Mouse (Mus musculus) heart, embryonic 10.5 days (tissue): ENCODE data around the gene Wfikkn1. TPM values are rescaled to one million over a fixed set of nuclear protein-coding genes. Genes with fewer than 3 reads are reported as not detected.

ENCODE experiments used
- DNase-seq: peaks from one replicate; pipeline ENCODE4 v3.0.0-alpha.2; 2017; ENCODE audit warnings: low spot score
- H3K27ac ChIP-seq: fragments of 300-500 bp; sonication (generic); 2 replicates; pipeline ENCODE4 v1.5.1; 2016; ENCODE audit warnings: mild to moderate bottlenecking
- H3K27me3 ChIP-seq: fragments of 300-500 bp; sonication (generic); 2 replicates; pipeline ENCODE4 v1.6.1; 2016; ENCODE audit warnings: mild to moderate bottlenecking; ENCODE audit not compliant: poor library complexity, insufficient read depth, severe bottlenecking
- H3K36me3 ChIP-seq: fragments of 300-500 bp; sonication (generic); 2 replicates; pipeline ENCODE4 v1.6.1; 2016; ENCODE audit warnings: mild to moderate bottlenecking, moderate library complexity
- H3K4me1 ChIP-seq: fragments of 300-500 bp; sonication (generic); 2 replicates; pipeline ENCODE4 v1.6.1; 2016; ENCODE audit warnings: mild to moderate bottlenecking
- H3K4me3 ChIP-seq: fragments of 300-500 bp; sonication (generic); 2 replicates; pipeline ENCODE4 v1.5.1; 2016; ENCODE audit warnings: mild to moderate bottlenecking, moderate library complexity
- H3K9me3 ChIP-seq: fragments of 300-500 bp; sonication (generic); 2 replicates; pipeline ENCODE4 v1.6.1; 2016; ENCODE audit warnings: mild to moderate bottlenecking, moderate library complexity
- WGBS: fragments of 180-500 bp; shearing (Covaris S2); methylation state at CpG from one replicate; pipeline ENCODE4 v1.1.7; 2016; 5-methylcytosine and 5-hydroxymethylcytosine counted together
- polyA plus RNA-seq: library from polyadenylated mRNA; unstranded; fragments of >200 nt; fragmentation: Nextera tagmentation; extraction: Ambion mirVana; gene quantifications from 2 replicates; pipeline ENCODE4 v1.2.1, GENCODE M21; 2016

Wfikkn1 gene
- polyA plus RNA-seq, 1 experiment from 2014 or later, result 3.8 TPM

GRCm38 (mm10) chr17:25860832-25861703 lies 19.6 kb downstream of the Wfikkn1 start, which contains the start of gene Wdr90:
TSS of gene Wdr90 (minus strand) at chr17:25861501.
- peak; percentile 96 for DNase-seq
- H3K36me3 ChIP-seq, result peaks cover 33% of the 10 kb centered on the region
- peaks cover 32% of the 10 kb centered on the region for H3K4me1 ChIP-seq
- H3K4me3 ChIP-seq, result peak within 1 kb of the TSS; percentile 76
- no peaks in the 10 kb centered on the region for H3K9me3 ChIP-seq
- peak within 1 kb of the TSS; percentile 92 for H3K27ac ChIP-seq
- no peaks in the 10 kb centered on the region for H3K27me3 ChIP-seq
- 4% methylated on average over 65 of the region's 65 CpGs for WGBS

DNA sequence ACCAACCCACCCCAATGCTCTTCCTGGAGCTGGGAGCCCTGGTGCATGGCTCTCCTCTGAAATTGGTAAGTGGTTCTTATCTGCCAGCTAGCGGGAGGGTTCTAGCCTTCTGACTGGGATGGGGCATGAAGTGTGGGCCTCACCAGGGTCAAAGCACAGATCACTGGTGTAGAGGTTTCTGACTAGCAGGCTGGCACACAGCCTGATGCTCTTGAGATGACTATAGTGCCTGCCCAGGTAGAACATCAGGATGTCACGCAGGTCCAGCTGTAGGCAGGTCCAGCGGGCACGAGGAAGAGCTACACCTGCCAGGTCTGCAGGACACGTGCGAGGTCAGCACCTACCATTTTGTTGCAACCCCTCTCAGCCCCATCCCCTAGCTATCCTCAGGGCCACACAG lies 20.4 kb downstream of the Wfikkn1 start:
- WGBS, result 94% methylated on average over 6 of the region's 6 CpGs

GRCm38 (mm10) chr17:25844396-25844901 lies 36.2 kb downstream of the Wfikkn1 start, which contains the start of gene Rhot2:
TSS of gene Rhot2 (minus strand) at chr17:25844851.
- peak within 1 kb of the TSS; percentile 89 for H3K4me3 ChIP-seq
- peaks cover 77% of the 10 kb centered on the region for H3K36me3 ChIP-seq
- peaks cover 32% of the 10 kb centered on the region for H3K4me1 ChIP-seq
- peak; percentile 97 for DNase-seq
- H3K27ac ChIP-seq, result peak within 1 kb of the TSS; percentile 96
- WGBS, result under 1% methylated on average over 21 of the region's 21 CpGs
- H3K9me3 ChIP-seq, result no peaks in the 10 kb centered on the region
- H3K27me3 ChIP-seq, result no peaks in the 10 kb centered on the region

More for the DNA sequence above, 20.4 kb downstream of the Wfikkn1 start:
- Histone ChIP-seq H3K4me3 (peak overlapping the region; percentile 76), H3K9me3 (no peaks in the 10 kb centered on the region), H3K27ac (no peak overlapping the region), H3K27me3 (no peaks in the 10 kb centered on the region), H3K36me3 (peaks cover 32% of the 10 kb centered on the region), H3K4me1 (peaks cover 28% of the 10 kb centered on the region)
- DNase-seq, result no peak

- DNase-seq, result no peak
- H3K27ac ChIP-seq, result peak overlapping the region; percentile 96
- H3K27me3 ChIP-seq, result no peaks in the 10 kb centered on the region
- no peaks in the 10 kb centered on the region for H3K9me3 ChIP-seq
- H3K4me1 ChIP-seq, result peaks cover 36% of the 10 kb centered on the region
- peaks cover 77% of the 10 kb centered on the region for H3K36me3 ChIP-seq
- WGBS, result 3% methylated on average over 38 of the region's 38 CpGs
- peak overlapping the region; percentile 89 for H3K4me3 ChIP-seq
Measured at GRCm38 (mm10) chr17:25843636-25844395, 36.8 kb downstream of the Wfikkn1 start.

GRCm38 (mm10) chr17:25843122-25843521 lies 37.5 kb downstream of the Wfikkn1 start:
- Histone ChIP-seq H3K36me3 (peaks cover 77% of the 10 kb centered on the region), H3K9me3 (no peaks in the 10 kb centered on the region), H3K27me3 (no peaks in the 10 kb centered on the region), H3K4me3 (peak overlapping the region; percentile 89), H3K27ac (peak overlapping the region; percentile 96), H3K4me1 (peaks cover 37% of the 10 kb centered on the region)
- WGBS, result 88% methylated on average over 4 of the region's 4 CpGs
- no peak for DNase-seq

DNA sequence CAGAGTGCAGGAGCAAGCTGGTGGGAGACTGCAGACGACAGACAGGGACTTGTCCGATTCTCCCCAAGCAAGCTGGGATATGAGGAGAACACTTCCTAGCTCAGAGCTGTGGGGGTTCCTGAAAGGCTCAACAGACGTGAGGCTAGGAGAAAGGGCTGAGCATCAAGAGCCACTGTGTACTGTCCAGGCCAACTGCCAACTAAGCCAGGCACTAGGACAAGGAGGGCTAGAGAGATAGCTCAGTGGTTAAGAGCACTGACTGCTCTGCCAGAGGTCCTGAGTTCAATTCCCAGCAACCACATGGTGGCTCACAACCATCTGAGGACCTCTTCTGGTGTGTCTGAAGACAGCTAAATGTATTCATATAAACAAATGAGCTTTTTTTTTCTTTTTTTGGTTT lies 38.1 kb downstream of the Wfikkn1 start:
- Histone ChIP-seq H3K4me1 (peaks cover 43% of the 10 kb centered on the region), H3K9me3 (no peaks in the 10 kb centered on the region), H3K36me3 (peaks cover 76% of the 10 kb centered on the region), H3K27ac (no peak overlapping the region), H3K27me3 (no peaks in the 10 kb centered on the region), H3K4me3 (no peak overlapping the region)
- no peak for DNase-seq
- WGBS, result 88% methylated on average over 3 of the region's 3 CpGs

DNA sequence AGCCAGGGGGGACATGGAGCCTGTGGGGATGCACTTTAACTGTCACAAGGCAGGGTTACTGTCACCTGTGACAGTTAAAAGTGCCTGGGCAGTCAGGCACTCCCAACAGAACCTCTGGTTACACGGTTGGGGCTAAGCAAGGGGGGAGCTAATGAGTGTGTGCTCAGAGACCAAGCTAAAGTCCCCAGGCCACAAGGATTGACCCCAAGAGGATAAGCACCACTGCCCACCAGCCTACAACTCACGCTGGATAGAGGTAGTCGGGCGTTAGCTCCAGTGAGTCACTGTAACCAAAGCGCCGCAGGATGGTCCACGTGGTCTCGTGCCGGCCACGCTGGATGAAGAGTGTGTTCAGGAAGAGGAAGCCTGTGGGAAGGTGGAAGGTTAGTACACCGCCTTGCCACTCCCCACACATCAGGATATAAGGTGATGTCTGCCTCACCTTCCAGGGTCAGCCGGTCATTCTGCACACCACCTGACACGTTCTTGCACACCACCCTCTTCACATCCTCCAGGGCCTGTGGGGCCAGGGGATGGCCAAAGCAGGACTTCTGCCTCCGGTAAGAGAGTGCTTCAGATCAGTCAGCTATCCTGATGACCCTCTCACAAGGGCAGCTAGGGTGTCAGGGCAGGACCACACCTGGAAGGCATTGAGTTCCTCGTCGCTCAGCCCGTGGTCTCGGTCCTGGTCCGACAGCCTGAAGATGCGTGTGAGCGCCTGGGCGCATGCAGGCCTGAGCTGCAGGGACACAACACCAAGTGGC lies 39.4 kb downstream of the Wfikkn1 start, which contains the start of gene Gm20683:
TSS of gene Gm20683 (minus strand) at position 647 of the 764 bp plus-strand sequence.
- no peak within 1 kb of the TSS for H3K4me3 ChIP-seq
- H3K9me3 ChIP-seq, result no peaks in the 10 kb centered on the region
- peaks cover 67% of the 10 kb centered on the region for H3K36me3 ChIP-seq
- no peak within 1 kb of the TSS for H3K27ac ChIP-seq
- no peak for DNase-seq
- WGBS, result 95% methylated on average over 22 of the region's 22 CpGs
- peaks cover 55% of the 10 kb centered on the region for H3K4me1 ChIP-seq
- H3K27me3 ChIP-seq, result no peaks in the 10 kb centered on the region

DNA sequence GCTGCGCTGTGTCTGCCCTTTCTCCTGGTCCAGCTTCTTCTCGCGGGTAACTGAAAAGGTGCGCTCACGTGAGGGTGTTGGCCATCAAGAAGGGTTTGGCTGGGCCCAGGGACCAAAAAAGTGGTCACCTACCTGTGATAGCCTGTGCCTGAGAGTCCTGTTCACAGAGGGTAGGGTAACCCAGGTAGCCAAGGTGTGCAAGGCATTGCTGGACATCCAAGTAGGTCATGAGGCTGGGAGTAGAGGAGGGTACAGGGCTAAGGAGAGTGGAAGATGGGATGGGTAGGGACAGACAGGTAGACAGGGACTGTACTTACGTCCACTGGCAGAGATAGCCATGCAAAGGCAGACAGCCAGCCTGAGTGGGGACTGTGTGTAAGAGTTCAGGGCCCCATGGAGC lies 40.1 kb downstream of the Wfikkn1 start:
- WGBS, result 96% methylated on average over 6 of the region's 6 CpGs
- peaks cover 67% of the 10 kb centered on the region for H3K36me3 ChIP-seq
- H3K4me3 ChIP-seq, result no peak overlapping the region

DNA sequence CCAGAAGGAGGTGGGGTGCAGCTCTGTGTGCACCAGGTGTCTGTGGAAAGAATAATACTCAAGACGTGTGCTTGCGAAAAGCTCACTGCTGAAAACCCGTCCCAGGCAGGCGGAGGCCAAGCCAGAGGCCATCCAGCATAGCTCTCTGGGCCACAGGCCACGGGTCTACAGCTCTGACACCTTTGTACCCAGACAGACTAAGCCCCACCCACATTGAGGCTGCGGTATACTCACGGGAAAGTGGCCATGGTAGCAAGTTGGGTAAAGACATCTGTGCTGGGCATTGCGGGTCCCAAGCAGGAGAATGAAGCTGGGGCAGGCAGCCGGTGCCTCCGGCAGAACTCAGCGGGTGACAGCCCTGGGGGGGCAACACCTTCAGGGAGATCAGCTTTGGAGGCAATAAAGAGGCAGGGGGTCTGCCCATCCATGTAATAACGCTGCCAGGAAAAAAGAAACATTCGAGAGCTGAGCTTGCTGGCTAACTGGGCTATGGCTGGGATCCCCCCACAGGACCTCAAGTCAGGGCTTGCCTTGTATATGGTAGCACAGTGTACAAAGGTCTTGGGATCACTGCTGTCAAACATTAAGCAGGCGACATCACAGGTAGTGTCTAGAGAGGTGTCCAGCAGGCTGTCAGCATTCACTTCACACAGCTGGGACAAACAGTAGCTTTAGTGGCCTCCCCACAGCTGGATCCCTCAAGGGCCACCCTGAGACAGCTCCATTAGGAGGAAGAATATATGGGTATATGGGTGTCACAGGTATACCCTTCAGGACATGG lies 41.0 kb downstream of the Wfikkn1 start:
- H3K27ac ChIP-seq, result no peak overlapping the region
- WGBS, result 88% methylated on average over 14 of the region's 14 CpGs
- H3K9me3 ChIP-seq, result no peaks in the 10 kb centered on the region
- no peaks in the 10 kb centered on the region for H3K27me3 ChIP-seq
- H3K4me1 ChIP-seq, result peaks cover 66% of the 10 kb centered on the region
- H3K36me3 ChIP-seq, result peaks cover 70% of the 10 kb centered on the region
- no peak overlapping the region for H3K4me3 ChIP-seq
- no peak for DNase-seq

More for the DNA sequence above, 40.1 kb downstream of the Wfikkn1 start:
- Histone ChIP-seq H3K27ac (no peak overlapping the region), H3K9me3 (no peaks in the 10 kb centered on the region), H3K4me1 (peaks cover 63% of the 10 kb centered on the region), H3K27me3 (no peaks in the 10 kb centered on the region)
- no peak for DNase-seq

GRCm38 (mm10) chr17:25838904-25839303 lies 41.8 kb downstream of the Wfikkn1 start:
- no peak overlapping the region for H3K27ac ChIP-seq
- H3K4me3 ChIP-seq, result no peak overlapping the region
- WGBS, result 84% methylated on average over 4 of the region's 4 CpGs
- DNase-seq, result no peak
- peaks cover 70% of the 10 kb centered on the region for H3K36me3 ChIP-seq
- H3K4me1 ChIP-seq, result peaks cover 73% of the 10 kb centered on the region
- no peaks in the 10 kb centered on the region for H3K9me3 ChIP-seq
- no peaks in the 10 kb centered on the region for H3K27me3 ChIP-seq

- WGBS, result 44% methylated on average over 3 of the region's 3 CpGs
- no peak for DNase-seq
- Histone ChIP-seq H3K4me3 (peak overlapping the region; percentile 57), H3K27me3 (no peaks in the 10 kb centered on the region), H3K4me1 (peaks cover 68% of the 10 kb centered on the region), H3K9me3 (no peaks in the 10 kb centered on the region), H3K36me3 (peaks cover 65% of the 10 kb centered on the region), H3K27ac (peak overlapping the region; percentile 84)
Measured at GRCm38 (mm10) chr17:25837533-25837932, 43.1 kb downstream of the Wfikkn1 start.

DNA sequence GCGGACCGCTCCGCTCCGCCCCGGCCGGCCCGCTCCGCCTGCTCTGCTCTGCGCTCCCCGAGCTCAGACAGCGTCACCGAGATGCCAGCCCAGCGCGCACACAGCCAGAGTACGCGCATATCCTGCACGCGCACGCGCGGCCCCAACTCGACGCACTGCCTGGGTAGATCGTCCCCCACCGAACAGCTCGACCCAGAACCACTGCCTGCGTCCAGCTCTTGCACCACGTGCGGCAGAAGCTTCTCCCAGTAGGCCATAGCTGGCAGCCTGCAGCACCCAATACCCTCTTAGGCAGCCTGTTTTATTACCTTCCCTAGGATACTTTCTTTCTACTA lies 43.6 kb downstream of the Wfikkn1 start, which contains the start of gene Rhbdl1:
TSS of gene Rhbdl1 (minus strand) at position 220 of the 335 bp plus-strand sequence.
- Histone ChIP-seq H3K4me1 (peaks cover 69% of the 10 kb centered on the region), H3K36me3 (peaks cover 60% of the 10 kb centered on the region), H3K27me3 (no peaks in the 10 kb centered on the region), H3K27ac (peak within 1 kb of the TSS; percentile 84), H3K4me3 (peak within 1 kb of the TSS; percentile 57), H3K9me3 (no peaks in the 10 kb centered on the region)
- DNase-seq, result no peak
- WGBS, result 2% methylated on average over 29 of the region's 29 CpGs
